Mouse (Mus musculus): ENCODE measurements around the gene Cdc123. TPM values are rescaled to one million over a fixed set of nuclear protein-coding genes. Genes with fewer than 3 reads are reported as not detected.

Cdc123 gene
- 291 and 357 TPM in 2 replicates for polyA plus RNA-seq (2014; fragmentation: Nextera tagmentation; extraction: Ambion mirVana)

- Histone ChIP-seq H3K4me3 (ENCODE audit: low read length) (peak within 1 kb of the TSS; percentile 83), H3K27me3 (ENCODE audit: control insufficient read depth, insufficient read depth, low read length) (no peaks in the 10 kb centered on the region), H3K4me1 (ENCODE audit: control insufficient read depth, insufficient read depth, low read length) (peaks cover 10% of the 10 kb centered on the region), H3K9ac (ENCODE audit: low read depth, low read length) (peak within 1 kb of the TSS; percentile 59), H3K4me2 (replicated peaks; ENCODE audit: low read depth, low read length) (peak within 1 kb of the TSS; percentile 52), H3K27ac (ENCODE audit: low read depth, low read length) (peak within 1 kb of the TSS; percentile 78), H3K9me3 (ENCODE audit: control insufficient read depth, low read length) (no peaks in the 10 kb centered on the region), H3K36me3 (ENCODE audit: control insufficient read depth, insufficient read depth, low read length) (peaks cover 19% of the 10 kb centered on the region)
- ATAC-seq (ENCODE audit: low FRiP score, low TSS enrichment), result peak; percentile 96
- under 1% methylated on average over 53 of the region's 53 CpGs for WGBS
Measured at GRCm38 (mm10) chr2:5844873-5845631, at the start of gene Cdc123, which contains the start of gene Nudt5. TSS of gene Cdc123 (minus strand) at chr2:5845164. TSS of gene Nudt5 (plus strand) at chr2:5845019.

DNA sequence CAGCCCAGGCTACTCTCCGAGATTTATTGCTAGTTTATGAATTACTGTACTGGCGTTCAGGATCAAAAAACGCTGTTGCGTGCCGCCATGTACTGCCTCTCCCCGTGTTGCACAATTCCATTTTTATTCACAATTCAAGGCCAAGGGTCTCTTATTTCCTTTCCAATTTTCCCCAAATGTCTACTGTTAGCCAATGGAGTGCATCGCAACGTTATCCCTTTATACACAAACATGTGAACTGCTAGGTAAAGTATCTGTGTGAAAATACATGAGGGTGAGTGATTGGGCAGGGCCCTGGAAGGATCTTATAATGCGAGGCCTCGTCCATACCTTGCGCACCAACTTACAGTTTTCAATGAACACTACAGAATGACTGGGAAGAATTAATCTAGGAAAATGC lies 49.3 kb upstream of the Cdc123 start:
- peak overlapping the region; percentile 72 for H3K4me2 ChIP-seq (replicated peaks; ENCODE audit: low read depth, low read length)
- peaks cover 6% of the 10 kb centered on the region; the same call in 1 of the 2 replicates for H3K4me1 ChIP-seq (ENCODE audit: control insufficient read depth, insufficient read depth, low read length)
- peaks cover 14% of the 10 kb centered on the region for H3K36me3 ChIP-seq (ENCODE audit: control insufficient read depth, insufficient read depth, low read length)
- H3K27ac ChIP-seq (ENCODE audit: low read depth, low read length), result no peak overlapping the region
- ATAC-seq (ENCODE audit: low FRiP score, low TSS enrichment), result no peak
- no peaks in the 10 kb centered on the region for H3K9me3 ChIP-seq (ENCODE audit: control insufficient read depth, low read length)
- peak overlapping the region; percentile 90; the same call in 1 of the 2 replicates for H3K9ac ChIP-seq (ENCODE audit: low read depth, low read length)
- H3K4me3 ChIP-seq (ENCODE audit: low read length), result peak overlapping the region; percentile 87
- WGBS, result 27% methylated on average over 11 of the region's 11 CpGs
- no peaks in the 10 kb centered on the region for H3K27me3 ChIP-seq (ENCODE audit: control insufficient read depth, insufficient read depth, low read length)

- no peak overlapping the region for H3K4me3 ChIP-seq (ENCODE audit: low read length)
- H3K4me1 ChIP-seq (ENCODE audit: control insufficient read depth, insufficient read depth, low read length), result peaks cover 6% of the 10 kb centered on the region; the same call in 1 of the 2 replicates
- H3K9ac ChIP-seq (ENCODE audit: low read depth, low read length), result no peak overlapping the region
- WGBS, result 75% methylated on average over 2 of the region's 2 CpGs
- no peak overlapping the region for H3K27ac ChIP-seq (ENCODE audit: low read depth, low read length)
- H3K36me3 ChIP-seq (ENCODE audit: control insufficient read depth, insufficient read depth, low read length), result peaks cover 50% of the 10 kb centered on the region
- no peak for ATAC-seq (ENCODE audit: low FRiP score, low TSS enrichment)
- no peaks in the 10 kb centered on the region for H3K27me3 ChIP-seq (ENCODE audit: control insufficient read depth, insufficient read depth, low read length)
- H3K9me3 ChIP-seq (ENCODE audit: control insufficient read depth, low read length), result no peaks in the 10 kb centered on the region
- H3K4me2 ChIP-seq (replicated peaks; ENCODE audit: low read depth, low read length), result no peak overlapping the region
Measured at GRCm38 (mm10) chr2:5889412-5889811, 44.4 kb upstream of the Cdc123 start.

DNA sequence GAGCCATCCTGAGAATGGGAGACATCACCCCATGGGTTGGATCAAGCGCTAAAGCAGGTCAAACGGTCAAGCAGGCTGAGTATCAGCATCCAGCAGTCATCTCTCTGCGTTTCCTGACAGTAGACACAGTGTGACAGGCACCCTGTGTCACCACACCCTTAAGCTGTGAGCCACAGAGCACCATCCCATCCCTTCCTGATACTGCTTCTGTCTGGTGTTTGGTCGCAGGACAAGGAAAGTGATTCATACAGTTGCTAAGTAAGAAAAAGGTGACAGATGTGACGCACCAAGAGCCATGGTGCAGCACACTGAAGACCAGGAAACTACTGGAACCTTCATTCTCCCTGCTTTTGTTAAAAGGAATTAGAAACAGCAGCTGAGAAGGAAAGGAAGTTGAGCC lies 43.9 kb upstream of the Cdc123 start:
- H3K4me3 ChIP-seq (ENCODE audit: low read length), result no peak overlapping the region
- peaks cover 53% of the 10 kb centered on the region for H3K36me3 ChIP-seq (ENCODE audit: control insufficient read depth, insufficient read depth, low read length)
- H3K4me2 ChIP-seq (replicated peaks; ENCODE audit: low read depth, low read length), result no peak overlapping the region
- H3K9me3 ChIP-seq (ENCODE audit: control insufficient read depth, low read length), result no peaks in the 10 kb centered on the region
- no peaks in the 10 kb centered on the region for H3K27me3 ChIP-seq (ENCODE audit: control insufficient read depth, insufficient read depth, low read length)
- no peak for ATAC-seq (ENCODE audit: low FRiP score, low TSS enrichment)
- H3K4me1 ChIP-seq (ENCODE audit: control insufficient read depth, insufficient read depth, low read length), result 0 out of 2 replicates have a peak, but pooled peaks cover 3% of the 10 kb centered on the region
- H3K27ac ChIP-seq (ENCODE audit: low read depth, low read length), result no peak overlapping the region
- no peak overlapping the region for H3K9ac ChIP-seq (ENCODE audit: low read depth, low read length)
- WGBS, result 85% methylated on average over 5 of the region's 5 CpGs

GRCm38 (mm10) chr2:5877446-5877845 lies 32.5 kb upstream of the Cdc123 start:
- Histone ChIP-seq H3K4me2 (replicated peaks; ENCODE audit: low read depth, low read length) (no peak overlapping the region), H3K4me1 (ENCODE audit: control insufficient read depth, insufficient read depth, low read length) (no peaks in the 10 kb centered on the region), H3K36me3 (ENCODE audit: control insufficient read depth, insufficient read depth, low read length) (peaks cover 83% of the 10 kb centered on the region), H3K27ac (ENCODE audit: low read depth, low read length) (no peak overlapping the region), H3K27me3 (ENCODE audit: control insufficient read depth, insufficient read depth, low read length) (no peaks in the 10 kb centered on the region), H3K9ac (ENCODE audit: low read depth, low read length) (no peak overlapping the region), H3K9me3 (ENCODE audit: control insufficient read depth, low read length) (no peaks in the 10 kb centered on the region), H3K4me3 (ENCODE audit: low read length) (no peak overlapping the region)
- no peak for ATAC-seq (ENCODE audit: low FRiP score, low TSS enrichment)
- WGBS, result 76% methylated on average over 3 of the region's 3 CpGs

GRCm38 (mm10) chr2:5869746-5870145 lies 24.8 kb upstream of the Cdc123 start:
- H3K4me3 ChIP-seq (ENCODE audit: low read length), result no peak overlapping the region
- no peak for ATAC-seq (ENCODE audit: low FRiP score, low TSS enrichment)
- peaks cover 71% of the 10 kb centered on the region for H3K36me3 ChIP-seq (ENCODE audit: control insufficient read depth, insufficient read depth, low read length)
- no peak overlapping the region for H3K9ac ChIP-seq (ENCODE audit: low read depth, low read length)
- no peaks in the 10 kb centered on the region for H3K4me1 ChIP-seq (ENCODE audit: control insufficient read depth, insufficient read depth, low read length)
- H3K27ac ChIP-seq (ENCODE audit: low read depth, low read length), result no peak overlapping the region
- no peak overlapping the region for H3K4me2 ChIP-seq (replicated peaks; ENCODE audit: low read depth, low read length)
- no peaks in the 10 kb centered on the region for H3K9me3 ChIP-seq (ENCODE audit: control insufficient read depth, low read length)
- no peaks in the 10 kb centered on the region for H3K27me3 ChIP-seq (ENCODE audit: control insufficient read depth, insufficient read depth, low read length)
- WGBS, result 87% methylated on average over 5 of the region's 5 CpGs

DNA sequence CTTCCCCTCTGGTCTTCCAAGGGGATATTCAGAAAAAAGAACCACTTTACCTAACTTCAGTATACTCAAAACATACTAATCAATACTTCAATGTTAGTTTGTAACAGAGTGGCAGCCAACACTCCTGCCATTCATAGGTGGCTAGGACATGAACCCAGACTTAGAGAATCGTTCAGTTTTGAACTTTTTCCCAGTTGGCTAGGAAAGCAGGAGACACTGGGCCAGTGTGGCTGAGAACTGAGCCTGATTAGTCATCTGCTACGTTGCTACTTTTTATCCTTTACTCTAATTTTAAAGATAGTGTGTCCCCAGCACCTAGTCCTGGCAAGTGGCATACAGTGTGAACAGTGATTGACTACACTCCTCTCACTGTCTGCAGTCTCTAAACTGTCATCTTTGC lies 22.7 kb upstream of the Cdc123 start:
- no peak overlapping the region for H3K9ac ChIP-seq (ENCODE audit: low read depth, low read length)
- no peaks in the 10 kb centered on the region for H3K9me3 ChIP-seq (ENCODE audit: control insufficient read depth, low read length)
- no peak overlapping the region for H3K4me2 ChIP-seq (replicated peaks; ENCODE audit: low read depth, low read length)
- no peak overlapping the region for H3K27ac ChIP-seq (ENCODE audit: low read depth, low read length)
- H3K4me1 ChIP-seq (ENCODE audit: control insufficient read depth, insufficient read depth, low read length), result no peaks in the 10 kb centered on the region
- no peak for ATAC-seq (ENCODE audit: low FRiP score, low TSS enrichment)
- H3K27me3 ChIP-seq (ENCODE audit: control insufficient read depth, insufficient read depth, low read length), result no peaks in the 10 kb centered on the region
- H3K4me3 ChIP-seq (ENCODE audit: low read length), result no peak overlapping the region
- 87% methylated on average over 2 of the region's 2 CpGs for WGBS
- peaks cover 69% of the 10 kb centered on the region for H3K36me3 ChIP-seq (ENCODE audit: control insufficient read depth, insufficient read depth, low read length)

- H3K9me3 ChIP-seq (ENCODE audit: control insufficient read depth, low read length), result no peaks in the 10 kb centered on the region
- H3K4me1 ChIP-seq (ENCODE audit: control insufficient read depth, insufficient read depth, low read length), result no peaks in the 10 kb centered on the region
- no peak within 1 kb of the TSS for H3K9ac ChIP-seq (ENCODE audit: low read depth, low read length)
- no peaks in the 10 kb centered on the region for H3K27me3 ChIP-seq (ENCODE audit: control insufficient read depth, insufficient read depth, low read length)
- H3K4me3 ChIP-seq (ENCODE audit: low read length), result no peak within 1 kb of the TSS
- H3K27ac ChIP-seq (ENCODE audit: low read depth, low read length), result no peak within 1 kb of the TSS
- no peak within 1 kb of the TSS for H3K4me2 ChIP-seq (replicated peaks; ENCODE audit: low read depth, low read length)
- peaks cover 69% of the 10 kb centered on the region for H3K36me3 ChIP-seq (ENCODE audit: control insufficient read depth, insufficient read depth, low read length)
- ATAC-seq (ENCODE audit: low FRiP score, low TSS enrichment), result no peak
- WGBS, result 95% methylated on average over 3 of the region's 3 CpGs
Measured at GRCm38 (mm10) chr2:5862834-5863233, 17.9 kb upstream of the Cdc123 start, which contains the start of gene Gm13199. TSS of gene Gm13199 (minus strand) at chr2:5862934.

DNA sequence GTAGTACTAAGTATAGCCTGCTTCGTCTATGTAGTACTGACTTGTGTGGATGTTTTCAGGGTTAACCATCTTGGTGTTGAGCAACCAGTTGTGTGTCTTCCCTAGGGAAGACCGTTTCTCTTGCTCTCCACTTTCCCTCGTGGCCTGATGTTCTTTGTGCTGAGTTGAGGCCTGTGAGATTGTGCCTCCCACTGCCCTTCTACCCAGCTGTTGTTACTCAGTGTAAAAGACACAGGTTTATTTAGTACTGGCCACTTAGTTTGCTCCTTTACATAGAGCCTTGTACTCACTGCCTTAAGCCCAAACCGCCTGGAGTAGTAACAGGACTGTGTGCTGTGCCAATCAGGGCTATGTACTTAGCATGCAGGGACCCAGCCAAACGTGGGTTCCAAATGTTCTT lies 6.9 kb upstream of the Cdc123 start:
- 0 out of 2 replicates have a peak, but pooled peaks cover under 1% of the 10 kb centered on the region for H3K4me1 ChIP-seq (ENCODE audit: control insufficient read depth, insufficient read depth, low read length)
- no peaks in the 10 kb centered on the region for H3K9me3 ChIP-seq (ENCODE audit: control insufficient read depth, low read length)
- no peak overlapping the region for H3K4me3 ChIP-seq (ENCODE audit: low read length)
- no peaks in the 10 kb centered on the region for H3K27me3 ChIP-seq (ENCODE audit: control insufficient read depth, insufficient read depth, low read length)
- no peak for ATAC-seq (ENCODE audit: low FRiP score, low TSS enrichment)
- no peak overlapping the region for H3K9ac ChIP-seq (ENCODE audit: low read depth, low read length)
- peaks cover 15% of the 10 kb centered on the region for H3K36me3 ChIP-seq (ENCODE audit: control insufficient read depth, insufficient read depth, low read length)
- WGBS, result 83% methylated on average over 5 of the region's 5 CpGs
- no peak overlapping the region for H3K4me2 ChIP-seq (replicated peaks; ENCODE audit: low read depth, low read length)
- no peak overlapping the region for H3K27ac ChIP-seq (ENCODE audit: low read depth, low read length)
